Comparison of ENCODE assay signal across 14 mouse cellular contexts in genomic region chr11:43565852-43566251, GRCm38 (mm10). TPM values are rescaled to one million over a fixed set of nuclear protein-coding genes. Genes with fewer than 3 reads are reported as not detected.
DNase-seq lines count a peak whose midpoint lies in the region; ATAC-seq and TF ChIP-seq lines count a peak whose summit lies in the region.
"Had no signal": no experiment of that assay in that cellular context is flagged by ENCODE, and none has a peak within 500 bp of the region (broad histone marks: within the 10 kb centered on the region; RNA-seq: fewer than 3 reads in every experiment).

No protein-coding gene starts in this region.

- no peak for DNase-seq in heart, embryonic 10.5 days (ENCODE audit: low spot score)
- no peak for DNase-seq in heart, adult 8-10 months (ENCODE audit: low spot score)
- DNase-seq in stomach, postnatal 0 days (ENCODE audit: low spot score): no peak
- DNase-seq in midbrain, embryonic 11.5 days (ENCODE audit: low spot score, missing footprints): peak; percentile 88
- DNase-seq: B cell, adult 2 months; cerebellum, adult 9-11 months; heart, adult 2 months had no signal

- no peak for ATAC-seq in stomach, embryonic 16.5 days (ENCODE audit: insufficient read depth, low FRiP score)
- no peak for ATAC-seq in stomach, postnatal 0 days (ENCODE audit: low FRiP score, low TSS enrichment)
- ATAC-seq in midbrain, embryonic 11.5 days (ENCODE audit: low FRiP score): peak; percentile 74
- ATAC-seq in erythroblast, adult 5-6 weeks (replicated peaks; ENCODE audit: low FRiP score, poor library complexity, severe bottlenecking): no peak
- ATAC-seq in activated CD4-positive, CD25-positive, alpha-beta regulatory T cell, adult 4 months: no peak
- no peak for ATAC-seq in inflammation-experienced regulatory T-cells, adult 6 months
- ATAC-seq: forebrain, embryonic 15.5 days had no signal

- peaks cover 22% of the 10 kb centered on the region; the same call in 1 of the 2 replicates for H3K36me3 ChIP-seq in heart, embryonic 10.5 days
- H3K36me3 ChIP-seq in stomach, embryonic 16.5 days (ENCODE audit: control insufficient read depth, insufficient read depth, low read length): no peaks in the 10 kb centered on the region
- H3K36me3 ChIP-seq in stomach, postnatal 0 days (ENCODE audit: control insufficient read depth, insufficient read depth, low read length): no peaks in the 10 kb centered on the region; the same call in 1 of the 2 replicates
- no peaks in the 10 kb centered on the region for H3K36me3 ChIP-seq in midbrain, embryonic 11.5 days (ENCODE audit: control insufficient read depth, insufficient read depth, low read length)
- H3K36me3 ChIP-seq: forebrain, embryonic 15.5 days had no signal

- peak overlapping the region; percentile 1; the same call in 1 of the 2 replicates for H3K9ac ChIP-seq in stomach, embryonic 16.5 days (ENCODE audit: low read length)
- H3K9ac ChIP-seq in stomach, postnatal 0 days (ENCODE audit: low read length): no peak overlapping the region
- peak overlapping the region; percentile 28; the same call in 1 of the 2 replicates for H3K9ac ChIP-seq in midbrain, embryonic 11.5 days (ENCODE audit: low read length)
- H3K9ac ChIP-seq: forebrain, embryonic 15.5 days had no signal

- no peak for TF ChIP-seq CTCF in stomach, postnatal 0 days (IDR thresholded peaks at IDR 0.05; ENCODE audit: low read depth)

- H3K4me1 ChIP-seq in heart, embryonic 10.5 days: peaks cover 83% of the 10 kb centered on the region
- peaks cover 13% of the 10 kb centered on the region for H3K4me1 ChIP-seq in stomach, embryonic 16.5 days (ENCODE audit: control insufficient read depth, insufficient read depth, low read length)
- no peaks in the 10 kb centered on the region for H3K4me1 ChIP-seq in stomach, postnatal 0 days (replicated peaks; ENCODE audit: control insufficient read depth, insufficient read depth)
- peaks cover 40% of the 10 kb centered on the region for H3K4me1 ChIP-seq in midbrain, embryonic 11.5 days (ENCODE audit: control insufficient read depth, insufficient read depth, low read length)

- H3K27ac ChIP-seq in heart, embryonic 10.5 days: peak overlapping the region; percentile 83
- peak overlapping the region; percentile 30; the same call in 1 of the 2 replicates for H3K27ac ChIP-seq in stomach, embryonic 16.5 days (ENCODE audit: low read length)
- no peak overlapping the region for H3K27ac ChIP-seq in stomach, postnatal 0 days (replicated peaks)
- peak overlapping the region; percentile 59 for H3K27ac ChIP-seq in midbrain, embryonic 11.5 days (ENCODE audit: low read depth, low read length)
- H3K27ac ChIP-seq: forebrain, embryonic 15.5 days; heart, adult 2 months; layer of hippocampus, adult 2 months had no signal

- 10% methylated on average over 8 of the region's 8 CpGs for WGBS in heart, embryonic 10.5 days
- 29% methylated on average over 8 of the region's 8 CpGs for WGBS in stomach, embryonic 16.5 days
- 28% methylated on average over 8 of the region's 8 CpGs for WGBS in stomach, postnatal 0 days
- WGBS in midbrain, embryonic 11.5 days: 3% methylated on average over 8 of the region's 8 CpGs

- H3K4me2 ChIP-seq in stomach, embryonic 16.5 days (ENCODE audit: low read depth, low read length): no peak overlapping the region
- H3K4me2 ChIP-seq in stomach, postnatal 0 days (replicated peaks; ENCODE audit: low read depth): no peak overlapping the region
- peak overlapping the region; percentile 7; the same call in 1 of the 2 replicates for H3K4me2 ChIP-seq in midbrain, embryonic 11.5 days
- H3K4me2 ChIP-seq: forebrain, embryonic 15.5 days had no signal

- H3K27me3 ChIP-seq in heart, embryonic 10.5 days (ENCODE audit: insufficient read depth, poor library complexity, severe bottlenecking): no peaks in the 10 kb centered on the region
- H3K27me3 ChIP-seq in stomach, embryonic 16.5 days (ENCODE audit: control insufficient read depth, insufficient read depth, low read length): no peaks in the 10 kb centered on the region
- H3K27me3 ChIP-seq in stomach, postnatal 0 days (ENCODE audit: control insufficient read depth, insufficient read depth, low read length): no peaks in the 10 kb centered on the region
- H3K27me3 ChIP-seq in midbrain, embryonic 11.5 days (ENCODE audit: control insufficient read depth, insufficient read depth, low read length): no peaks in the 10 kb centered on the region
- H3K27me3 ChIP-seq: forebrain, embryonic 15.5 days had no signal

- TF ChIP-seq EP300 in stomach, postnatal 0 days (optimal IDR thresholded peaks at IDR 0.05): no peak

- H3K9me3 ChIP-seq in heart, embryonic 10.5 days: no peaks in the 10 kb centered on the region
- no peaks in the 10 kb centered on the region for H3K9me3 ChIP-seq in stomach, embryonic 16.5 days (replicated peaks; ENCODE audit: control insufficient read depth, low read length)
- no peaks in the 10 kb centered on the region for H3K9me3 ChIP-seq in stomach, postnatal 0 days (ENCODE audit: control insufficient read depth, low read length)
- no peaks in the 10 kb centered on the region for H3K9me3 ChIP-seq in midbrain, embryonic 11.5 days (ENCODE audit: control insufficient read depth, low read length)
- H3K9me3 ChIP-seq: forebrain, embryonic 15.5 days had no signal

- no peak overlapping the region for H3K4me3 ChIP-seq in heart, embryonic 10.5 days
- no peak overlapping the region for H3K4me3 ChIP-seq in stomach, embryonic 16.5 days (replicated peaks; ENCODE audit: low read length)
- no peak overlapping the region for H3K4me3 ChIP-seq in stomach, postnatal 0 days (ENCODE audit: low read depth, low read length)
- no peak overlapping the region for H3K4me3 ChIP-seq in midbrain, embryonic 11.5 days (ENCODE audit: low read depth, low read length)
- H3K4me3 ChIP-seq: forebrain, embryonic 15.5 days; heart, adult 2 months; layer of hippocampus, adult 2 months had no signal

RNA-seq across cellular contexts. Expression of gene 4933415A04Rik, which starts 21.0 kb away (rescaled TPM):
- polyA plus RNA-seq in heart, embryonic 10.5 days (2016; fragmentation: Nextera tagmentation; extraction: Ambion mirVana): 7.1 and 7.4 TPM in 2 replicates
- total RNA-seq in heart, adult 8-10 months (2022): under 1 TPM; 0.22 to 0.57 (median 0.48) TPM
- 3.4 and 3.5 TPM in 2 replicates for polyA plus RNA-seq in stomach, embryonic 16.5 days (2015; fragmentation: Nextera tagmentation; extraction: Ambion mirVana)
- 2.4 TPM in 2 replicates for polyA plus RNA-seq in stomach, postnatal 0 days (2015; fragmentation: Nextera tagmentation; extraction: Ambion mirVana)
- polyA plus RNA-seq in midbrain, embryonic 11.5 days (2014; fragmentation: Nextera tagmentation; extraction: Ambion mirVana): 10.1 and 11.3 TPM in 2 replicates
- total RNA-seq in erythroblast, adult 5-6 weeks (2015; ENCODE audit: low replicate concordance): not detected in 2 replicates
- total RNA-seq in erythroblast, adult 5-6 weeks (2017; ENCODE audit: low replicate concordance): not detected in 2 replicates
- polyA plus RNA-seq in activated CD4-positive, CD25-positive, alpha-beta regulatory T cell, adult 4 months (2017; shearing (Covaris generic)): not detected
- under 1 TPM in 1 of 3 experiments, not detected in 2; 0.16 TPM for polyA plus RNA-seq in inflammation-experienced regulatory T-cells, adult 6 months (2017; shearing (Covaris generic))
- total RNA-seq: liver, adult 2 months had no signal
- polyA plus RNA-seq: liver, adult 2 months had no signal

RNA-seq across cellular contexts. Expression of gene Fabp6, which starts 35.5 kb away (rescaled TPM):
- not detected in 2 replicates for polyA plus RNA-seq in heart, embryonic 10.5 days (2016; fragmentation: Nextera tagmentation; extraction: Ambion mirVana)
- total RNA-seq in heart, adult 8-10 months (2022): not detected
- polyA plus RNA-seq in stomach, embryonic 16.5 days (2015; fragmentation: Nextera tagmentation; extraction: Ambion mirVana): 3.1 and 3.2 TPM in 2 replicates
- polyA plus RNA-seq in stomach, postnatal 0 days (2015; fragmentation: Nextera tagmentation; extraction: Ambion mirVana): 5.9 and 7.6 TPM in 2 replicates
- not detected in 2 replicates for polyA plus RNA-seq in midbrain, embryonic 11.5 days (2014; fragmentation: Nextera tagmentation; extraction: Ambion mirVana)
- total RNA-seq in erythroblast, adult 5-6 weeks (2015; ENCODE audit: low replicate concordance): not detected in 2 replicates
- total RNA-seq in erythroblast, adult 5-6 weeks (2017; ENCODE audit: low replicate concordance): not detected in 2 replicates
- not detected for polyA plus RNA-seq in activated CD4-positive, CD25-positive, alpha-beta regulatory T cell, adult 4 months (2017; shearing (Covaris generic))
- not detected for polyA plus RNA-seq in inflammation-experienced regulatory T-cells, adult 6 months (2017; shearing (Covaris generic))
- total RNA-seq: heart, adult 2 months; layer of hippocampus, adult 2 months; liver, adult 2 months had no signal
- polyA plus RNA-seq: forebrain, embryonic 15.5 days; heart, adult 2 months; liver, adult 2 months had no signal

RNA-seq across cellular contexts. Expression of gene Ccnjl, which starts 37.3 kb away (rescaled TPM):
- 24.7 and 33.2 TPM in 2 replicates for polyA plus RNA-seq in heart, embryonic 10.5 days (2016; fragmentation: Nextera tagmentation; extraction: Ambion mirVana)
- total RNA-seq in heart, adult 8-10 months (2022): 1 to 10 TPM in 3 of 4 experiments, under 1 TPM in 1; 0.87 to 2.2 (median 1.4) TPM
- polyA plus RNA-seq in stomach, embryonic 16.5 days (2015; fragmentation: Nextera tagmentation; extraction: Ambion mirVana): 9.9 and 11.0 TPM in 2 replicates
- polyA plus RNA-seq in stomach, postnatal 0 days (2015; fragmentation: Nextera tagmentation; extraction: Ambion mirVana): 5.2 and 5.5 TPM in 2 replicates
- 35.7 and 40.2 TPM in 2 replicates for polyA plus RNA-seq in midbrain, embryonic 11.5 days (2014; fragmentation: Nextera tagmentation; extraction: Ambion mirVana)
- not detected in 2 replicates for total RNA-seq in erythroblast, adult 5-6 weeks (2015; ENCODE audit: low replicate concordance)
- 0.98 TPM in 1 of 2 replicates, not detected in the other for total RNA-seq in erythroblast, adult 5-6 weeks (2017; ENCODE audit: low replicate concordance)
- polyA plus RNA-seq in activated CD4-positive, CD25-positive, alpha-beta regulatory T cell, adult 4 months (2017; shearing (Covaris generic)): under 1 TPM in 1 of 2 experiments, not detected in 1; 0.17 TPM
- not detected for polyA plus RNA-seq in inflammation-experienced regulatory T-cells, adult 6 months (2017; shearing (Covaris generic))
